Mouse (Mus musculus) layer of hippocampus, adult 2 months (tissue): ENCODE measurements around the gene Creb5. TPM values are rescaled to one million over a fixed set of nuclear protein-coding genes. Genes with fewer than 3 reads are reported as not detected.
A peak's percentile ranks its signal among the peaks of the same experiment; 100 is the strongest.

Experiments used
- DNase-seq, 2 experiments: peaks; one replicate each; pipeline ENCODE4 v3.0.0; 2022; ENCODE audit warnings: low spot score in 2 of 2
- H3K27ac ChIP-seq: fragments of 200-600 bp; 2 replicates; pipeline ENCODE4 v1.8.1; 2022
- H3K4me3 ChIP-seq: fragments of 200-600 bp; 2 replicates; pipeline ENCODE4 v1.8.1; 2022; ENCODE audit warnings: mild to moderate bottlenecking
- CTCF ChIP-seq: fragments of 200-600 bp; conservative IDR thresholded peaks from 2 replicates; pipeline ENCODE4 v1.8.1; 2022; ENCODE audit warnings: antibody characterized with exemption, mild to moderate bottlenecking, moderate library complexity
- total RNA-seq, 2 experiments: library from RNA; stranded (reverse); gene quantifications; 2 replicates each; pipeline ENCODE4 v1.2.3; 2021

Gene Creb5
- total RNA-seq, 2 experiments from 2014 or later: 5.0 to 5.6 TPM

DNA sequence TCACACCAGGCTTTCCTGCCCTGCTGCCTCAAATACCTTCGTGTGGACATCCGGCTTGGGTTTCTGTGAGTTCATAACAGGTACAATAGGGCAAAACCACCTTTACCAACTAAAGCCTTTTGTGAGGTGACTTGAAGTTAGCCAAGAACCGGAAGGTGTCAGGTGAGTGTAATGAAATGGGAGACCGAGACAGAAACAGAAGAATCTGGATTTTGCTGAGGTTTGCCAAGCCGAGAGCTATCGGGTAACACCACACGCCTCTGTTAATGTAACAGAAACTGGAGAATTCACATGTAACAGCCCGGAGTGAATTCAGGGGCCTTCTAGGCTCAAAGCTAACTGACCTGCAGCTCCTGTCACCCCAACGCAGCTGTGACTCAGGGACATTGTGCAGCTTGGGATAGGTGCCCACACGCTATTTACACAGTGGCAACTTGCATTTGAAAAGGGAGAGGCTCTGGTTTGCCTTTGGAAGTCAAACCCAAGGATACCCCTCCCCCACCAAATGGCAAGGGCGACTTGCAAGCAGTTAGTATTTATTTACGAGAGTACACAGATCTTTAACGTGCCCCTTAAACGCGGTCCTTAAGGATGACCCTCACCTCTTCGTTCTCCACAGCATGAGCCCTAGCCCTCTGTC lies 276.6 kb downstream of the Creb5 start:
- Histone ChIP-seq H3K4me3 (no peak overlapping the region), H3K27ac (no peak overlapping the region)
- TF ChIP-seq CTCF: no peak
- no peak for DNase-seq

- no peak for DNase-seq
- no peak for TF ChIP-seq CTCF
- no peak overlapping the region for H3K27ac ChIP-seq
- H3K4me3 ChIP-seq: no peak overlapping the region
Measured at GRCm38 (mm10) chr6:53569436-53569835, 282.4 kb downstream of the Creb5 start.

GRCm38 (mm10) chr6:53570906-53571305 lies 283.8 kb downstream of the Creb5 start:
- TF ChIP-seq CTCF: no peak
- DNase-seq: no peak
- Histone ChIP-seq H3K4me3 (no peak overlapping the region), H3K27ac (no peak overlapping the region)

DNA sequence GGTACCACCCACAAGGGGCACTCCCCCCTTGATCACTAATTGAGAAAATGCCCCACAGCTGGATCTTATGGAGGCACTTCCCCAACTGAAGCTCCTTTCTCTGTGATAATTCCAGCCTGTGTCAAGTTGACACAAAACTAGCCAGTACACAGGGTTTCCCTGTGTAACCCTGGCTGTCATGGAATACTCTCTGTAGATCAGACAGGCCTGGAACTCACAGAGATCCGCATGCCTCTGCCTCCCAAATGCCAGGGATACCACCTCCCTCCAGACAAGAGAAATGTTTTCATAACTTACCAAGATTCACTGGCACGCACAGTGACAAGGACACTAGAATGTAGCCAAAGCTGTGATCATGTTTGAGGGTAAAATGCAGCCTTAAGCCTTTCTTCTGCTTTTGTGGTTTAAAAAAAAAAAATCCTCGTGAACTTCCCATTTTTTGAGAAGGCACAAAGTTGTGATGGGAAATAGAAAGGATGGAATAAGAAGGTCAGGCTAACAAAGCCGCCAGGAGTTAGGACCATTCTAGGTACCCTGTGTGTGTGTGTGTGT lies 284.6 kb downstream of the Creb5 start:
- DNase-seq: no peak
- no peak overlapping the region for H3K27ac ChIP-seq
- H3K4me3 ChIP-seq: no peak overlapping the region
- TF ChIP-seq CTCF: no peak

- no peak for TF ChIP-seq CTCF
- Histone ChIP-seq H3K4me3 (no peak overlapping the region), H3K27ac (peak overlapping the region; percentile 76; the same call in 1 of the 2 replicates)
- DNase-seq: no peak
Measured at GRCm38 (mm10) chr6:53572456-53572855, 285.4 kb downstream of the Creb5 start.

DNA sequence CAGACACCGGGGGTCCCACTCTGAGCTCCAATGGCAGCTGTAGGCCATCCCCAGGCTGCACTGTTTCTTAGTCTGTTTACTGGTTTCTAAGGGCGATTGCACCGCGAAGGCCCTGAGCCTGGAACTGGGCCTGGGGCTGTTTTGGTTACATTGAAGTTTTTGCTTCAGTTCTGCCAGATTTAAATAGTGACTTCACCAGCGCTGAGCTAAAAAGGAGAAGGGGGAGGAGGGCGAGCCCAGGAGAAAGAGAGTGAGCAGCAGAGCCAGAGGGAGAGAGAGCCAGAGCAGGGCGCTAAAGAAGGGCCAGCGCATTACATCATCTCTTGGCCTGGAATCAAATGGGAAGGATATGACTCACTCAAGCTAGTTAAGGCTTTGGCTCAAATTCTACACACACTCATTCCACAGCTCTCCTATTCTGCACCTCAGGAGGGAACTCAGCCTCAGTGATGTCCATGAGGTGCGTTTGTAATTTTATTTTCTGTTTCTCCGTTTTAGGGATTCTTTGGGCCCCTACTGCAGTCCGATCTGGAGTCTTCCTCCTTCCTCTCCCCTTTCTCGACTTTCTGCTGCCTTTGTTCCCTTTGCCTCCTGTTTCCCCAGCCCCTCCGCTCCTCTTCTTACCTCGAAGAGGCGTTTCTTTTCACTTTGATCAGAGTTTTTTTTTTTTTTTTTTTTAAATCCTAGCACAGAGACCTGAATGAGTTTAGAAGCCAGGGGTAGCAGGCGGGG lies 286.1 kb downstream of the Creb5 start:
- Histone ChIP-seq H3K4me3 (peak overlapping the region; percentile 56), H3K27ac (peak overlapping the region; percentile 76)
- DNase-seq: peak; percentile 73 to 89
- TF ChIP-seq CTCF: 0 out of 2 replicates have a peak, but pooled peaks have one; percentile 13

GRCm38 (mm10) chr6:53573711-53574065 lies 286.6 kb downstream of the Creb5 start:
- DNase-seq: no peak
- TF ChIP-seq CTCF: no peak
- H3K27ac ChIP-seq: peak overlapping the region; percentile 76
- H3K4me3 ChIP-seq: peak overlapping the region; percentile 56

- no peak for TF ChIP-seq CTCF
- peak overlapping the region; percentile 76 for H3K27ac ChIP-seq
Measured at GRCm38 (mm10) chr6:53574097-53574496, 287.0 kb downstream of the Creb5 start.

GRCm38 (mm10) chr6:53575191-53575590 lies 288.1 kb downstream of the Creb5 start:
- no peak for DNase-seq
- TF ChIP-seq CTCF: no peak
- Histone ChIP-seq H3K27ac (peak overlapping the region; percentile 8; the same call in 1 of the 2 replicates), H3K4me3 (no peak overlapping the region; the same call in 1 of the 2 replicates)

More at GRCm38 (mm10) chr6:53574097-53574496, 287.0 kb downstream of the Creb5 start:
- DNase-seq: no peak
- H3K4me3 ChIP-seq: peak overlapping the region; percentile 56

DNA sequence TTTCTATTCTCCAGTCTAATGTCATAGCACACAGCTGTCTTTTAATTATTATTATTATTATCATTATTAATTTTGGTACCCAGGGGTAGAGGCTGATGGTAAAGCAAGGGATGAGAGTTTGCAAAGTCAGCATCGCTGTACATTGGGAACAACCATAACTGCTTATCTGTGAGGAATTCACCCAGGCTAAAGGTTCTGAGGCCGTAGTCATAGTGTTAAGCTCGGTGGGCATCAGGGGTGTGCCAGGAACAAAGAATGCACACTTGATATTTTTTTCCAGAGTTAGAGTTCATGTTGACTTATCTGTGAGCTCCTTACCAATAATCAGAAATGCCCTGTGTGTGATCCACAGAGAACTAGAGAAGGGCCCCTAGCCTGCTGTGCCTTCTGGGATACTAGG lies 288.8 kb downstream of the Creb5 start:
- no peak for TF ChIP-seq CTCF
- H3K27ac ChIP-seq: no peak overlapping the region
- DNase-seq: no peak
- no peak overlapping the region for H3K4me3 ChIP-seq

DNA sequence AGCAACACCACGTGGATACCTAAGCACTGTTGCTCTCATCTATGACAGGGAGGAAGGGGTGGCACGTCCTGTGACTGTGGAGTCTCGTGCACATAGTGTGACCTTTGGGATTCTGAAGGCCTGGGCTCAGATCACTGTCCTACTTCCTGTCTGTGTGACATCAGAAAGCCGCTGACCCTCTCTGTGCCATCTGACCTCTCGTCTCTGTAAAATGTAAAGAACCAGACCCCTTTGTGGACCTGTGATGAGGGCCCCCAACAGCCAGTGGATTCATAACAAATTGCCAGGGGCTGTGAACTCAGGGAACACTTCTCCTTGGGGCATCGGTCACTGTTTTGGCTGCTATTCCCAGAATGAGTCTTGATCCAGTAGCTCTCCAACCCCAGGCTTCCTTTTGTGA lies 289.8 kb downstream of the Creb5 start:
- no peak for TF ChIP-seq CTCF
- Histone ChIP-seq H3K27ac (no peak overlapping the region), H3K4me3 (no peak overlapping the region)
- no peak for DNase-seq

DNA sequence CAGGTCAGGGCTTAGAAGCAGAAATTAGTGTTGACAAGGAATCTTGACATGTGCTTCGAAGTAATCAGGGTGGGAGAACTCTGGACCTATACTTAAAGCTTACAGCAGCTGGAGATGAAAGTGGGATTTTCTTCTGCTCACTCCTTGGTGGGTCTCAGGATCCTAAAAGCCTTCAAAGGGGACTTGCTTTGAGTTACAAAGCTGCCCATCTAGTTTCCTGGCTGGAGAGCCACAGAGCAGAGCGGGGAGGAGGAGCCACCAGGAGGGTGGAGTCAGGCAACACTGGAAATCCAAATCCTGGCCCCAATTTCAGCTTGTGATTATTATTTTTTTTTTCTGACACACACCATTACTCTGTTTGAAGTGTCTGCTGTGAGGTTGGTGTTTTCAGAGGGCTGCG lies 290.7 kb downstream of the Creb5 start:
- TF ChIP-seq CTCF: no peak
- DNase-seq: no peak
- H3K27ac ChIP-seq: no peak overlapping the region
- no peak overlapping the region for H3K4me3 ChIP-seq

DNA sequence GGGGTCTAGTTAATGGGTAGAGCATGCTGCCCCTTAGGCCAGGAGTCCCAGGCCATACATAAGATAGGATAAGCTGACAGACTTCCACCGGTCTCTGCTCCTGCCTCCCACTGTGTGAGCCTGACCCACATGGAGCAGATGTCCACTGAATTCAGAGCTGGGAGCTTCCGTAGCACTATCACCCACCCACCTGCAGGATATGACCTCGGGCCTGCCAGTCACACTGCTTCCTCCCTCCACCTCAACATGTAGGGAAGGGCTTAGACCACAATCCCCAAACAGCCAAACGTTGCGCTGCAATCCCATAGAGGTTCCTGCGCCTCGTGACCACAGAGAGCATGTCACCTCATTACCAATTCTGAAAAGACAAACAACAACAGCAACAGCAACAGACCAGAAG lies 293.3 kb downstream of the Creb5 start:
- H3K4me3 ChIP-seq: no peak overlapping the region
- TF ChIP-seq CTCF: no peak
- no peak for DNase-seq
- no peak overlapping the region for H3K27ac ChIP-seq

GRCm38 (mm10) chr6:53583234-53583875 lies 296.3 kb downstream of the Creb5 start:
- Histone ChIP-seq H3K4me3 (peak overlapping the region; percentile 7; the same call in 1 of the 2 replicates), H3K27ac (no peak overlapping the region)
- TF ChIP-seq CTCF: no peak
- no peak for DNase-seq
